18 mouse cellular contexts compared by ENCODE assay signal in the genomic region with DNA sequence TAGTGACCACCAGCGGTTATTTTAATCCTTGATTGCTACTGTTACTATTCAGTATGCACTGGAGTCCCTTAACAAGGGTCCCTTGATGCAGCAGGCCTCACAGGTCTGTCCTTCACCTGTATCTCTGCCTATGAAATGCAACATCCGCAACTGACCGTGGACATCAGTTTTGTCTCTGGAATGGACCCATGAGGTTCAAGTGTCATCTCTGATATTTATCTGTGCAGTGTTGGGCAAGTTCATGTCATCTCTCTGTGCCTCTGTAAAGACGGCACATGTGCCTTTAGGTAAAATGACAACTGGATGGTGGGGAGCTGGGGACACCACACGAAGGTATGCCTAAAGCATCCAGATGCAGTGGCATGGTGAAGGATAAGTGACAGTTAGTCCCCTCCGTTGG.
"Had no signal": no experiment of that assay in that cellular context is flagged by ENCODE, and none has a peak within 500 bp of the region (broad histone marks: within the 10 kb centered on the region; RNA-seq: fewer than 3 reads in every experiment).

No protein-coding gene starts in this region.

- H3K4me3 ChIP-seq: liver, embryonic 13.5 days; midbrain, embryonic 15.5 days; neural tube, embryonic 12.5 days; neural tube, embryonic 15.5 days had no signal

- H3K36me3 ChIP-seq: liver, embryonic 13.5 days; midbrain, embryonic 15.5 days; neural tube, embryonic 12.5 days; neural tube, embryonic 15.5 days had no signal

- H3K27ac ChIP-seq: liver, embryonic 13.5 days; midbrain, embryonic 15.5 days; neural tube, embryonic 12.5 days; stomach, postnatal 0 days had no signal

- H3K9me3 ChIP-seq: liver, embryonic 13.5 days; midbrain, embryonic 15.5 days; neural tube, embryonic 12.5 days; neural tube, embryonic 15.5 days had no signal

- DNase-seq: kidney, adult 18-20 months; kidney, adult 9 months; kidney, postnatal 14 days; kidney, postnatal 4 days; left cerebral cortex, postnatal 4 days; liver, embryonic 13.5 days; lung, adult 2 months; right cerebral cortex, adult 18-20 months; right cerebral cortex, postnatal 14 days; right cerebral cortex, postnatal 4 days; thymus, adult 2 months; thymus, postnatal 14 days; thymus, postnatal 4 days had no signal

- H3K27me3 ChIP-seq: midbrain, embryonic 15.5 days; neural tube, embryonic 12.5 days; neural tube, embryonic 15.5 days had no signal

- H3K9ac ChIP-seq: liver, embryonic 13.5 days; midbrain, embryonic 15.5 days; neural tube, embryonic 12.5 days; neural tube, embryonic 15.5 days had no signal

- H3K4me2 ChIP-seq: liver, embryonic 13.5 days; midbrain, embryonic 15.5 days; neural tube, embryonic 12.5 days; neural tube, embryonic 15.5 days had no signal

- ATAC-seq: intestine, embryonic 16.5 days had no signal
